Mouse (Mus musculus): ENCODE results near the gene Olfr183.

DNA sequence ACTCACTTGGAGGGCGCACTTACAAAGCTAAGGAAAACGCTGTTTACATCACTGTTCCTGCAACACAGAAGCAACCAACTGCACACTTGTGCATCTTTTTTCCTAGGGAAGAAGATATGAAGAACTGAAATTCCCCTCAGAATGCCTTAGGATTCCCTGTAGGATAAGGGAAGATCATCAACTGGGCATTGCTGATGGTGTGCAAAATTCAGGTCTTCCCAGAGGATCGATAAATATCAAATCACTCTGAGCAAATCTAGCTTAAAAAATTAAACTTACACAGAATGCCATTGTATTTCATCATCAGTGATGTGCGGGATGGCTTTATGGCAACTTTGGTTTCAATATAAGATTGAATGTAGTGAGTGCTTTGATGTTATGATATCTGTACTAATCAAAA lies 35.0 kb downstream of the Olfr183 start, which contains the start of gene Olfr186:
- no peak for TF ChIP-seq CTCF (IDR thresholded peaks at IDR 0.05; ENCODE audit: borderline replicate concordance, extremely low read depth, insufficient read depth, insufficient read length)
- no peak for TF ChIP-seq POLR2A (IDR thresholded peaks at IDR 0.05; ENCODE audit: borderline replicate concordance, extremely low read depth, insufficient read depth, insufficient read length, poor library complexity, severe bottlenecking)
